Mouse (Mus musculus): ENCODE measurements around the gene Mettl15. TPM values are rescaled to one million over a fixed set of nuclear protein-coding genes. Genes with fewer than 3 reads are reported as not detected.
"Not testable (repeated sequence)": the region's sequence is repeated elsewhere in the genome, so short reads cannot be mapped to it uniquely, and the experiment has no call there.

Gene Mettl15
- polyA plus RNA-seq, 1 experiment from 2014 or later: 9.7 TPM

DNA sequence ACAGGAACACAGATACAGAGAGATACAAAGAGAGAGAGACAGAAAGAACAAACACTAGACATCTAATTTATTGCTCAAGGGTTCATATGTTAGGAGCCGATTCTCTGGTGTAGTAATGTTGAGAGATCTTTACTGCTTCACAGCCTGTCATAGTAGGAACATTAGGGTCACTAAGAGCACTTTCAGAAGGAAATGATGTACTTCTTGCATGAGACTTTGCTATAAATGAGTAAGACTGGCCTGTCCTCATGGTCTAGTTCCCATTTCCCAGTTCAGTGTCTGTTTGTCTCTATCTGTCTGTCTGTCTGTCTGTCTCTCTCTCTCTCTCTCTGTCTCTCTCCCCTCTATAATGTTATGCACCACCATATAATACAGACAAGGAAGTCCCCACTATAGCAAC, 7.5 kb downstream of the Mettl15 start:
- Histone ChIP-seq H3K4me3 (no peak overlapping the region), H3K4me2 (no peak overlapping the region), H3K9me3 (no peaks in the 10 kb centered on the region), H3K36me3 (no peaks in the 10 kb centered on the region), H3K27ac (replicated peaks) (no peak overlapping the region), H3K27me3 (no peaks in the 10 kb centered on the region), H3K9ac (no peak overlapping the region), H3K4me1 (replicated peaks) (peaks cover 7% of the 10 kb centered on the region)
- no peak for ATAC-seq (ENCODE audit: low read depth)
- WGBS: 78% methylated on average over 1 of the region's 1 CpGs

- H3K4me2 ChIP-seq: no peak overlapping the region
- H3K36me3 ChIP-seq: no peaks in the 10 kb centered on the region
- H3K9ac ChIP-seq: no peak overlapping the region
- H3K27ac ChIP-seq (replicated peaks): no peak overlapping the region
- no peaks in the 10 kb centered on the region for H3K9me3 ChIP-seq
- H3K4me3 ChIP-seq: no peak overlapping the region
- no peaks in the 10 kb centered on the region for H3K4me1 ChIP-seq (replicated peaks)
- 98% methylated on average over 1 of the region's 1 CpGs for WGBS
- H3K27me3 ChIP-seq: no peaks in the 10 kb centered on the region
- ATAC-seq (ENCODE audit: low read depth): no peak
Observed at GRCm38 (mm10) chr2:109262779-109263178, 17.8 kb downstream of the Mettl15 start.

DNA sequence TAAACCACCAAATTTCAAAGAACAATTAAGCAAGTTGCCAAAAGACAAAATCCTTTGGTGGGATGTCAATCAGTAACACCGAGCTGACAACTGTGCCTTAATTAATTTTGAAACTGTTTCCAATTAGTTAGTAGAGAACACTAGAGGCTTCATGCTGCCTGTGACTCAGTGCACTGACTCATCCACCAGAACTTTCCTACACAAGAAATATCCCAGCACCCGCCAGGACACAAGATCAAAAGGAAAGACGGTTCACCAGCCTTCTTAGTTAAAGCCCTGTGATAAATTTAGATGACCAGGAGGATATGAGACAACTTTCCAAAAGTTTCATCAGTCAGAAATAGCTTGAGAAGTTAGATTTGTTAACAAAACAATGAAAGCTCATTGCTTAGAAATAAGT, 38.6 kb downstream of the Mettl15 start:
- 71% methylated on average over 3 of the region's 3 CpGs for WGBS
- H3K4me2 ChIP-seq: no peak overlapping the region
- H3K36me3 ChIP-seq: no peaks in the 10 kb centered on the region
- no peak overlapping the region for H3K4me3 ChIP-seq
- H3K27me3 ChIP-seq: no peaks in the 10 kb centered on the region
- no peaks in the 10 kb centered on the region for H3K4me1 ChIP-seq (replicated peaks)
- H3K27ac ChIP-seq (replicated peaks): no peak overlapping the region
- ATAC-seq (ENCODE audit: low read depth): no peak
- no peak overlapping the region for H3K9ac ChIP-seq
- no peaks in the 10 kb centered on the region for H3K9me3 ChIP-seq

DNA sequence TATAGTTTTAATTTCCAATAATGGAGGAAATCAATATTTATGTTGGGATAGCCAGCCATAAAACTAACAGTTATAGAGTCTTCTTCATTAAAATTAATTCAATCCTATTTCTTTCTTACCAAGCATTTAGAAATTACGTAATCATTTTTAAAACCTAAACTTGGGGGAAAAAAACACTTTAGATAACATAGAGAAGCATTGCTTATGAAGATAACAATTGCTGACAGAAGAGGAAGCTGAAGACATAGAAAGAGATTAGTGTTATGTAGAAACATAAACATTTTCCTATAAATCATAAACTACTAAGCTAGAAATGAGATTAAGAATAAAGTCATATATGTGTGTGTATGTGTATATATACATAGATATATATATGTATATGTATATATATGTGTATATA, 44.8 kb downstream of the Mettl15 start:
- no peak for ATAC-seq (ENCODE audit: low read depth)
- Histone ChIP-seq H3K36me3 (no peaks in the 10 kb centered on the region), H3K4me1 (replicated peaks) (no peaks in the 10 kb centered on the region), H3K27ac (replicated peaks) (no peak overlapping the region), H3K9ac (no peak overlapping the region), H3K4me2 (no peak overlapping the region), H3K9me3 (no peaks in the 10 kb centered on the region), H3K4me3 (no peak overlapping the region), H3K27me3 (no peaks in the 10 kb centered on the region)
- 94% methylated on average over 1 of the region's 1 CpGs for WGBS

GRCm38 (mm10) chr2:109233876-109234275, 46.7 kb downstream of the Mettl15 start:
- H3K27ac ChIP-seq (replicated peaks): no peak overlapping the region
- WGBS: 80% methylated on average over 4 of the region's 4 CpGs
- no peak for ATAC-seq (ENCODE audit: low read depth)

GRCm38 (mm10) chr2:109230443-109230842, 50.1 kb downstream of the Mettl15 start:
- H3K27me3 ChIP-seq: no peaks in the 10 kb centered on the region
- no peaks in the 10 kb centered on the region for H3K9me3 ChIP-seq
- no peak overlapping the region for H3K4me2 ChIP-seq
- no peak overlapping the region for H3K27ac ChIP-seq (replicated peaks)
- H3K4me1 ChIP-seq (replicated peaks): no peaks in the 10 kb centered on the region
- H3K9ac ChIP-seq: no peak overlapping the region
- ATAC-seq (ENCODE audit: low read depth): no peak
- no peak overlapping the region for H3K4me3 ChIP-seq
- no peaks in the 10 kb centered on the region for H3K36me3 ChIP-seq

More at GRCm38 (mm10) chr2:109233876-109234275, 46.7 kb downstream of the Mettl15 start:
- H3K4me3 ChIP-seq: no peak overlapping the region
- no peaks in the 10 kb centered on the region for H3K4me1 ChIP-seq (replicated peaks)
- no peaks in the 10 kb centered on the region for H3K36me3 ChIP-seq
- H3K27me3 ChIP-seq: no peaks in the 10 kb centered on the region
- H3K4me2 ChIP-seq: no peak overlapping the region
- H3K9ac ChIP-seq: no peak overlapping the region
- H3K9me3 ChIP-seq: no peaks in the 10 kb centered on the region

DNA sequence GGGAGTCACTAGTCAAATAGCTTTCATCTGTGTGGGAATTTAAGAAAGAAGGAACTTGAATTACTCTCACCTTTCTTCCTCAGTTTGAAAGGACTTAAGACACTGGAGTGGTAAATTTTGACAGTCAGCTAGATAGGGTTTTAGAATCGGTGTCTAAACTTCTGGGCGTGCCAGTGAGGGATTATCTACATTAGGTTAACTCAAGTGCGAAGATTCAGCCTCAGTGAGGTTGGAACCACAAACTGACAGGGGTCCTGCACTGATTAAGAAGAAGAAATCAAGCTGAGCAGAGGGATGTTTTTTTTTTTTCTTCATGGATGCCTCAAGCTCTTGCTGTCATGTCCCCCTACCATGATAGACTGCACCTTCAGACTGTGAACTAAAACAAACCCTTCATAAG, 53.4 kb downstream of the Mettl15 start:
- no peak overlapping the region for H3K4me2 ChIP-seq
- no peaks in the 10 kb centered on the region for H3K27me3 ChIP-seq
- H3K9ac ChIP-seq: no peak overlapping the region
- no peak for ATAC-seq (ENCODE audit: low read depth)
- no peak overlapping the region for H3K4me3 ChIP-seq
- 85% methylated on average over 3 of the region's 3 CpGs for WGBS
- H3K9me3 ChIP-seq: no peaks in the 10 kb centered on the region
- H3K36me3 ChIP-seq: no peaks in the 10 kb centered on the region
- H3K27ac ChIP-seq (replicated peaks): no peak overlapping the region
- H3K4me1 ChIP-seq (replicated peaks): no peaks in the 10 kb centered on the region

DNA sequence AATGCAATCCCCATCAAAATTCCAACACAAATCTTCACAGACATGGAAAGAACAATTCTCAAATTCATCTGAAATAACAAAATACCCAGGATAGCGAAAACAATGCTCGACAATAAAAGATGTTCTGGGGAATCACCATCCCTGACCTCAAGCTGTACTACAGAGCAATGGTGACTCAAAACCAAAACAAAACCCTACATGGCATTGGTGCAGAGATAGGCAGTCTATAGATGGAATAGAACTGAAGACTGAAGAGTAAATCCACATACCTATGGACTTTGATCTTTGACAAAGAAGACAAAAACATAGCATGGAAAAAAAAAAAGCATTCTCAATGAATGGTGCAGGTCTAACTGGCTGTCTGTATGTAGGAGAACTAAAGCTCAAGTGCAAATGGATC, 59.1 kb downstream of the Mettl15 start:
- Histone ChIP-seq H3K27me3 (no peaks in the 10 kb centered on the region), H3K4me2 (no peak overlapping the region), H3K36me3 (no peaks in the 10 kb centered on the region), H3K4me3 (no peak overlapping the region), H3K27ac (replicated peaks) (no peak overlapping the region), H3K9me3 (no peaks in the 10 kb centered on the region), H3K4me1 (replicated peaks) (no peaks in the 10 kb centered on the region), H3K9ac (no peak overlapping the region)
- no peak for ATAC-seq (ENCODE audit: low read depth)
- WGBS: 94% methylated on average over 2 of the region's 2 CpGs

DNA sequence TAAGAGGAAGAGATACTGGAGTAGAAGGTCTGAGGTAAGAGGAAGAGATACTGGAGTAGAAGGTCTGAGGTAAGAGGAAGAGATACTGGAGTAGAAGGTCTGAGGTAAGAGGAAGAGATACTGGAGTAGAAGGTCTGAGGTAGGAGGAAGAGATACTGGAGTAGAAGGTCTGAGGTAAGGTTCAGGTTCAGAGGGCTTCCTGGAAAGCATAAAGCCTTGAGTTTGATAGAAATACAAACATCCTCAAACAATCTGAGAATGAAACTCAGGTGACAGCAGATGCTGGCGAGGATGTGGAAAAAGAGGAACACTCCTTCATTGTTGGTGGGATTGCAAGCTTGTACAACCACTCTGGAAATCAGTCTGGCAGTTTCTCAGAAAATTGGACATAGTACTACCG, 63.9 kb downstream of the Mettl15 start:
- not testable (repeated sequence) for H3K4me2 ChIP-seq; H3K27ac ChIP-seq (replicated peaks); H3K27me3 ChIP-seq; ATAC-seq (ENCODE audit: low read depth); H3K36me3 ChIP-seq; H3K4me1 ChIP-seq (replicated peaks); H3K9ac ChIP-seq; H3K9me3 ChIP-seq; H3K4me3 ChIP-seq
- WGBS: 96% methylated on average over 2 of the region's 2 CpGs

DNA sequence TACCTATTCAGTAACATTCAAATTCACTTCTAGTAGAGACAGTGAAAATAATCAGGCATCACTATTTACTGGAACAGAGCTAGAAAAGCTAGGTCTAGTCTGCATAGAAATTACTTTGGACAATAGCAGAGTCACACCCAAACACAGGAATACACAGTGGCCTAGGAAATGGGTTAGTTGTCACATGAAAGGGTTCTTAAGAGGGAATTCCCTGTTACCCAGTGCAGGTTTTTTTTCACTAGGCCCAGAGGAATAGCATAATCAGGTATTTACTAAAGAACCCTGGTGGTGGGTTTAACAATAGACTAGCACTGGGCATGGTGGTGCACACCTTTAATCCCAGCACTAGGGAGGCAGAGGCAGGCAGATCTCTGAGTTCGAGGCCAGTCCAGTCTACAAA, 69.9 kb downstream of the Mettl15 start:
- H3K9ac ChIP-seq; H3K27ac ChIP-seq (replicated peaks); ATAC-seq (ENCODE audit: low read depth); H3K36me3 ChIP-seq; H3K4me2 ChIP-seq; H3K27me3 ChIP-seq; H3K9me3 ChIP-seq; H3K4me1 ChIP-seq (replicated peaks); H3K4me3 ChIP-seq: not testable (repeated sequence)
- WGBS: 96% methylated on average over 1 of the region's 1 CpGs

DNA sequence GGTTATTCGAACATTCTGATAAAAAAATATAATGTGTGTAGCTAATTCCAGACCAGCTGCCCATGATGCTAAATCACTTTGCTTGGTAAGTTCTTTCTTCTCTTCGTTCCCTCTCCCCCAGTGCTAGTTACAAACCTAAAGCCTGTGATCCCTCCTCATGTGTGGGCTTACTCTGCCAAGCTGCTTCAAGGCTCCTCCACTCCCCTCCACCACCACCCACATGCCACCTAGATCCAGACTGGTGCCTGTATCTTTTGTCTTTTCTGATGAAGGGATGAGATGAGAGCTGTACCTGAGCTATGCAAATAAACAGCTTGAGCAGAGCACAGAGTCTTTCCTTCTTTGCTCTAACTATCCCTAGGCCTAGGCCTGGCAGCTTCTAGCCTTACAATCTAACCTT, 72.5 kb downstream of the Mettl15 start:
- 84% methylated on average over 2 of the region's 2 CpGs for WGBS
- Histone ChIP-seq H3K4me3 (no peak overlapping the region), H3K9ac (no peak overlapping the region), H3K27ac (replicated peaks) (no peak overlapping the region), H3K9me3 (no peaks in the 10 kb centered on the region), H3K36me3 (no peaks in the 10 kb centered on the region), H3K4me2 (no peak overlapping the region), H3K27me3 (no peaks in the 10 kb centered on the region), H3K4me1 (replicated peaks) (no peaks in the 10 kb centered on the region)
- no peak for ATAC-seq (ENCODE audit: low read depth)

- no peaks in the 10 kb centered on the region for H3K27me3 ChIP-seq
- no peak overlapping the region for H3K4me3 ChIP-seq
- no peak overlapping the region for H3K27ac ChIP-seq (replicated peaks)
- no peak overlapping the region for H3K4me2 ChIP-seq
- WGBS: 79% methylated on average over 3 of the region's 3 CpGs
- H3K9me3 ChIP-seq: no peaks in the 10 kb centered on the region
- no peak for ATAC-seq (ENCODE audit: low read depth)
- no peak overlapping the region for H3K9ac ChIP-seq
- H3K4me1 ChIP-seq (replicated peaks): no peaks in the 10 kb centered on the region
- H3K36me3 ChIP-seq: no peaks in the 10 kb centered on the region
Observed at GRCm38 (mm10) chr2:109182993-109183392, 97.6 kb downstream of the Mettl15 start.

- 0 out of 2 replicates have a peak, but pooled peaks cover 4% of the 10 kb centered on the region for H3K4me1 ChIP-seq (replicated peaks)
- no peaks in the 10 kb centered on the region for H3K27me3 ChIP-seq
- no peak overlapping the region for H3K27ac ChIP-seq (replicated peaks)
- no peak overlapping the region for H3K4me3 ChIP-seq
- no peak overlapping the region for H3K9ac ChIP-seq
- H3K9me3 ChIP-seq: no peaks in the 10 kb centered on the region
- no peak overlapping the region for H3K4me2 ChIP-seq
- no peak for ATAC-seq (ENCODE audit: low read depth)
- WGBS: 84% methylated on average over 1 of the region's 1 CpGs
- H3K36me3 ChIP-seq: no peaks in the 10 kb centered on the region
Observed at GRCm38 (mm10) chr2:109158509-109158908, 122.0 kb downstream of the Mettl15 start.
